Mouse (Mus musculus) forebrain, embryonic 11.5 days (tissue): Measurements from ENCODE around the gene Gm3371. TPM values are rescaled to one million over a fixed set of nuclear protein-coding genes. Genes with fewer than 3 reads are reported as not detected.
"Not testable (repeated sequence)": the region's sequence is repeated elsewhere in the genome, so short reads cannot be mapped to it uniquely, and the experiment has no call there.

Experiments used
- ATAC-seq: fragments of 200-750 bp; cut with Nextera tagmentation; replicated peaks from 2 replicates; pipeline ENCODE4 v1.8.0; 2017; ENCODE audit warnings: moderate TSS enrichment; ENCODE audit not compliant: low FRiP score
- DNase-seq: peaks from one replicate; pipeline ENCODE4 v3.0.0-alpha.2; 2017; ENCODE audit warnings: low spot score
- H3K27ac ChIP-seq: fragments of 300-500 bp; sonication (generic); 2 replicates; pipeline ENCODE4 v1.5.1; 2014; ENCODE audit warnings: low read depth, low read length
- H3K27me3 ChIP-seq: fragments of 300-500 bp; sonication (generic); 2 replicates; pipeline ENCODE4 v1.6.1; 2014; ENCODE audit warnings: mild to moderate bottlenecking, low read length, mixed read lengths; ENCODE audit not compliant: control insufficient read depth, insufficient read depth
- H3K36me3 ChIP-seq: fragments of 300-500 bp; sonication (generic); 2 replicates; pipeline ENCODE4 v1.6.1; 2014; ENCODE audit warnings: mild to moderate bottlenecking, low read length, moderate library complexity, mixed read lengths; ENCODE audit not compliant: control insufficient read depth, insufficient read depth
- H3K4me1 ChIP-seq: fragments of 300-500 bp; sonication (generic); replicated peaks from 2 replicates; pipeline ENCODE4 v1.6.1; 2014; ENCODE audit warnings: low read length, mixed read lengths; ENCODE audit not compliant: control insufficient read depth, insufficient read depth
- H3K4me2 ChIP-seq: fragments of 300-500 bp; sonication (generic); 2 replicates; pipeline ENCODE4 v1.6.1; 2014; ENCODE audit warnings: low read depth, mild to moderate bottlenecking, low read length, moderate library complexity, mixed read lengths; ENCODE audit not compliant: severe bottlenecking
- H3K4me3 ChIP-seq: fragments of 300-500 bp; sonication (generic); 2 replicates; pipeline ENCODE4 v1.5.1; 2014; ENCODE audit warnings: low read depth, low read length
- H3K9ac ChIP-seq: fragments of 300-500 bp; sonication (generic); 2 replicates; pipeline ENCODE4 v1.6.1; 2014; ENCODE audit warnings: low read length
- H3K9me3 ChIP-seq: fragments of 300-500 bp; sonication (generic); 2 replicates; pipeline ENCODE4 v1.6.1; 2016; ENCODE audit warnings: low read length, mixed read lengths; ENCODE audit not compliant: control insufficient read depth
- WGBS: fragments of 180-500 bp; shearing (Covaris S2); extraction: QIAGEN DNeasy Blood & Tissue Kit; methylation state at CpG from one replicate; pipeline ENCODE4 v1.1.7; 2014; 5-methylcytosine and 5-hydroxymethylcytosine counted together
- polyA plus RNA-seq: library from polyadenylated mRNA; unstranded; fragments of >200 nt; fragmentation: Nextera tagmentation; extraction: Ambion mirVana; gene quantifications from 2 replicates; pipeline ENCODE4 v1.2.1, GENCODE M21; 2014

Gm3371 gene
- polyA plus RNA-seq = not detected in 2 replicates

DNA sequence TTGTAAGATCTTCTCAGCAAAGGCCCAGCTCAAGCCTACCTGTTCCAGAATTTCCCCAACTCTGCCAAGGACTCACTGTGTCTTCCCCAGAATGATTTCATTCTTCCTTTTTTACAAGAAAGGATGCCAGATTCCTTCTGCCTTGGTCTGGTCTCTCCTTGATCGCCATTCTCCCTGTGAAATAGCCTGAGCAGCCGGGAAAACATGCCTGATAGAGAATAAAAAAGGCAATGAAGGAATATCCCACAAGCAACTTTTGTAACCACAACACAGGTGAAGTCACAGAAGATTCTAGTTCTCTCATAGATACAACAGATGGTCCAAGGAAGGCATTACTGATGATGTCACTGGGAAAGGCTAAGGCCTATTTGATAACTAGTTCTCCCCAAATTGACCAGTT is at the start of gene Gm3371:
Gm3371 (minus strand) TSS at position 101 of the 400 bp plus-strand sequence.
- not testable (repeated sequence) for H3K4me2 ChIP-seq, H3K27ac ChIP-seq, H3K4me3 ChIP-seq, H3K9ac ChIP-seq, DNase-seq, H3K36me3 ChIP-seq, H3K27me3 ChIP-seq, H3K4me1 ChIP-seq, ATAC-seq, H3K9me3 ChIP-seq
- WGBS = no CpG with 5 or more reads among the region's 2 CpGs

DNA sequence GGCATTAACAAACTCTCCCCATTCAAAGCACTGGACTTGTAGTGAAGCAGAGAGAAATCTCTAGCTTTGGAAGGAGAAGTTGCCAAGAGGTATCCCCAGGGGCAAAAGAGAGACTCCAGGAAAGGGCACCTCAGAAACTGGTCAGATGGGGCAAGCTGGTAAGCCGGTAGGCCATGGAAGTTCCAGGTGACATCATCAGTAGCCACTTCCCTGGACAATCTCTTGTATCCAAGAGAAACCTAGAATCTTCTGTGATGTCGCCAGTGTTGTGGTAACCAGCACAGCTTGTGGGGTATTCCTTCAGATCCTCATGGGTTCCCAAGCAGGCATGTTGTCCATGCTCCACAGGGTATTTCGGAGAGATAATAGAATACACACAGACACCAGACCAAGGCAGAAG is 22.8 kb upstream of the Gm3371 start, which contains the start of gene Gm8232:
Gm8232 (plus strand) TSS at position 301 of the 400 bp plus-strand sequence.
- not testable (repeated sequence) for H3K9me3 ChIP-seq, H3K4me2 ChIP-seq, H3K27me3 ChIP-seq, H3K4me3 ChIP-seq, ATAC-seq, DNase-seq, H3K36me3 ChIP-seq, H3K27ac ChIP-seq, H3K9ac ChIP-seq, H3K4me1 ChIP-seq
- WGBS = 89% methylated on average over 2 of the region's 3 CpGs

DNA sequence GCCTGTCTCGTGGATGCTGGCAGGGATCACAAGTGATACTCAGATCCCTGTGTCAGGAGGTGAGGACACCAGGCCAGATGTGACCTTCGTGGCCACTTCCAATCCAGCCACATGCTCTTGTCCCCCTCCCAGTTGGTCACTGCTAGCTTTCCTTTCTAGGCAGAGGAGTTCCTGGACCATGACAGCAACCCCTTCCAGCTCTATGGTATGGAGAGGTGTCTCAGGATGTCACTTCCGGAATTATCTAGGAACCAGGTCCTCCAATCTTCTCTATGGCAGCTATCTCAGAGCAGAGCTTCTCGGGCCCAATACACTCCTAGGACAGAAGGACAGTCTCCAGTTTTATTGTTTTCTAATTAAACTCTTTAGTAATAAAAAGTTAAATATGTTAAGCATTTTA is 26.3 kb downstream of the Gm3371 start:
- H3K27ac ChIP-seq, H3K4me1 ChIP-seq, H3K4me3 ChIP-seq, H3K27me3 ChIP-seq, H3K36me3 ChIP-seq, H3K4me2 ChIP-seq, H3K9me3 ChIP-seq, H3K9ac ChIP-seq, ATAC-seq, DNase-seq: not testable (repeated sequence)
- 82% methylated on average over 3 of the region's 4 CpGs for WGBS

DNA sequence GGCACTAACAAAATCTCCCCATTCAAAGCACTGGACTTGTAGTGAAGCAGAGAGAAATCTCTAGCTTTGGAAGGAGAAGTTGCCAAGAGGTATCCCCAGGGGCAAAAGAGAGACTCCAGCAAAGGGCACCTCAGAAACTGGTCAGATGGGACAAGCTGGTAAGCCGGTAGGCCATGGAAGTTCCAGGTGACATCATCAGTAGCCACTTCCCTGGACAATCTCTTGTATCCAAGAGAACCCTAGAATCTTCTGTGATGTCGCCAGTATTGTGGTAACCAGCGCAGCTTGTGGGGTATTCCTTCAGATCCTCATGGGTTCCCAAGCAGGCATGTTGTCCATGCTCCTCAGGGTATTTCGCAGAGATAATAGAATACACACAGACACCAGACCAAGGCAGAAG is 45.4 kb downstream of the Gm3371 start, which contains the start of gene Gm8229:
Gm8229 (plus strand) TSS at position 301 of the 400 bp plus-strand sequence.
- H3K27ac ChIP-seq, H3K36me3 ChIP-seq, ATAC-seq, H3K4me3 ChIP-seq, H3K9me3 ChIP-seq, H3K27me3 ChIP-seq, H3K9ac ChIP-seq, H3K4me1 ChIP-seq, H3K4me2 ChIP-seq, DNase-seq: not testable (repeated sequence)
- 93% methylated on average over 4 of the region's 4 CpGs for WGBS

DNA sequence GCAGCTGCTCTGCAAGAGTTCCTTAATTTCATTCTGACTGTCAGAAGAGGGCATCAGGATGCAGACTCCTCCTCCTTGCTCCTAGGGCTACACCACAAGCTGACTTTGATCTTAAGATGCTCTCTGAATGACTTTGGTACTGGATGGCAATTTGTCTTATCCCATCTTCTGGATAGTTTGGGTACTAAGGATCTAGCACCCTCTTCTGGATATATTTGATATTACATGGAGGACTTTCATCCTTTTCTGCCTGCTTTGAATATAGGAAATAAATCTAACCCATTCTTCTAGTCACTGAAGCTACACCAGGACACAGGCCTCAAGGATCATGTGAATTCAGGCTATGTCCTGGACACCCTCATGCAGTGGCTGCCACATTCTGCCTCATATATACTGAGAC is 48.2 kb downstream of the Gm3371 start:
- H3K27me3 ChIP-seq, H3K4me2 ChIP-seq, H3K9ac ChIP-seq, H3K4me3 ChIP-seq, H3K36me3 ChIP-seq, H3K9me3 ChIP-seq, H3K4me1 ChIP-seq, DNase-seq, ATAC-seq, H3K27ac ChIP-seq: not testable (repeated sequence)

DNA sequence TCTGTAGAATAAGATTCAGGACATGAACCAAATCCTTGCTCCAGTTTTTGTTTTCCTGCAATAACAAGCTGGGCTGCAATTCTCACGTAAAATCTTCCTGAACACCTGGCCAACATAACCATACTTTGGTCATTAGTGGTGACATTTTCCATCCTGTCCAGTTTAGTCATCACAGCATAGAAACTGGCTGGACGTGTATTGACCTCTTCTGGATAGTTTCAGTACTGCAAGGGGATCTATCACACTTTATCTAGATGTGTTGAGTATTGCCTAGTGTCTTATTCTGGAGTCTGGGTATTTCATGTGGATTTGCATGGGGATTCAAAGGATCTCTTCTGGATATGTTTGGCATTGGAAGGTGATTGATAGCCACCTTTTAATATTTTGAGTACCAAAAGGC is 49.1 kb downstream of the Gm3371 start:
- H3K36me3 ChIP-seq, H3K27ac ChIP-seq, DNase-seq, ATAC-seq, H3K27me3 ChIP-seq, H3K4me1 ChIP-seq, H3K4me3 ChIP-seq, H3K9ac ChIP-seq, H3K9me3 ChIP-seq, H3K4me2 ChIP-seq: not testable (repeated sequence)
- WGBS = 29% methylated on average over 1 of the region's 2 CpGs

Other genes starting within 250 kb of the Gm3371 start
- gene Gm8212, start 213.0 kb downstream of the Gm3371 start, polyA plus RNA-seq = not detected in 2 replicates
- gene 4930503E14Rik, start 197.4 kb downstream of the Gm3371 start, polyA plus RNA-seq = not detected in 2 replicates
- not detected in 2 replicates for gene Gm8220, start 125.1 kb downstream of the Gm3371 start, polyA plus RNA-seq
- gene Gm5930, start 72.1 kb downstream of the Gm3371 start, polyA plus RNA-seq = not detected in 2 replicates
- not detected in 2 replicates for gene Gm8229, start 45.3 kb downstream of the Gm3371 start, polyA plus RNA-seq
- gene Gm8232, start 22.9 kb upstream of the Gm3371 start, polyA plus RNA-seq = not detected in 2 replicates
- gene BC061237, start 81.8 kb upstream of the Gm3371 start, polyA plus RNA-seq = not detected in 2 replicates
- not detected in 2 replicates for gene Gm17093, start 107.6 kb upstream of the Gm3371 start, polyA plus RNA-seq
- not detected in 2 replicates for gene Gm8247, start 172.5 kb upstream of the Gm3371 start, polyA plus RNA-seq
- not detected in 2 replicates for gene Gm5624, start 217.2 kb upstream of the Gm3371 start, polyA plus RNA-seq